ENCODE assay signal across 9 mouse cellular contexts in the genomic region with DNA sequence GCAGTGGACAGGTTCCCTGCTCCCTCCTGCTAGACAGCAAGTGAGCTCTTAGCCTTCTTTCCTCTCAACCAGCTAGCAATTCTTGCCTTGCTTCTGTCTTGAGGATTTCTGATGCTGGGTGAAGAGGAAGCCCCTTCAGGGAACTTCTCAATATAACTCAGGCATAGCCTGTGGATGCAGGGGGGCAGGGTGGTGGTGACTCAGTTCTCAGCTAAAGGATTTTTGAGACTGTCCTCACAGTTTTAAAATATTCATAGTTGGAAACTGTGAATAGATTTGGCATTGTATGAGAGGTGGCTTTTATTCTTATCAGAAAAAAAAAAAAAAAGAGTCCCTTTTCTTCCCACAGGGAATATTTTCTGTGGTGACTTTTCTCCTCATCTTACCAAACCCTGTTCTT. TPM values are rescaled to one million over a fixed set of nuclear protein-coding genes. Genes with fewer than 3 reads are reported as not detected.
A peak's percentile ranks its signal among the peaks of the same experiment; 100 is the strongest.
DNase-seq lines count a peak whose midpoint lies in the region; ATAC-seq and TF ChIP-seq lines count a peak whose summit lies in the region.
"Had no signal": no experiment of that assay in that cellular context is flagged by ENCODE, and none has a peak within 500 bp of the region (broad histone marks: within the 10 kb centered on the region; RNA-seq: fewer than 3 reads in every experiment).

No protein-coding gene starts in this region.

- peak overlapping the region; percentile 87 for H3K4me2 ChIP-seq in heart, embryonic 13.5 days
- H3K4me2 ChIP-seq in liver, embryonic 11.5 days: peak overlapping the region; percentile 85

- no peak for ATAC-seq in heart, embryonic 13.5 days (ENCODE audit: extremely low read depth, insufficient number of reproducible peaks, low FRiP score, low TSS enrichment)
- no peak for ATAC-seq in liver, embryonic 11.5 days (replicated peaks; ENCODE audit: low FRiP score)
- no peak for ATAC-seq in megakaryocyte progenitor cell, adult 5-6 weeks (replicated peaks; ENCODE audit: poor library complexity)

- no peak overlapping the region for H3K27ac ChIP-seq in heart, embryonic 13.5 days (replicated peaks)
- H3K27ac ChIP-seq in testis, adult 2 months (ENCODE audit: control insufficient read depth, insufficient read depth, low read depth, low read length): peak overlapping the region; percentile 64; the same call in 1 of the 2 replicates
- H3K27ac ChIP-seq in liver, embryonic 11.5 days (ENCODE audit: low read depth, low read length): no peak overlapping the region

- H3K9me3 ChIP-seq in heart, embryonic 13.5 days: no peaks in the 10 kb centered on the region
- no peaks in the 10 kb centered on the region for H3K9me3 ChIP-seq in liver, embryonic 11.5 days (ENCODE audit: control insufficient read depth, low read length)

- TF ChIP-seq CTCF in testis, adult 2 months (IDR thresholded peaks at IDR 0.05; ENCODE audit: control insufficient read depth, insufficient read depth, insufficient replicate concordance, low read depth, low read length): no peak

- intact Hi-C loops in heart, postnatal 25 days (cut with DNase I): loop anchor here (5.0 kb wide), 1 partner anchor 362 kb away; a partner anchor contains a TSS

- H3K9ac ChIP-seq in heart, embryonic 13.5 days: peak overlapping the region; percentile 69
- peak overlapping the region; percentile 47 for H3K9ac ChIP-seq in liver, embryonic 11.5 days (ENCODE audit: low read depth, low read length)

- peaks cover 54% of the 10 kb centered on the region for H3K36me3 ChIP-seq in heart, embryonic 13.5 days
- peaks cover 1% of the 10 kb centered on the region; the same call in 1 of the 2 replicates for H3K36me3 ChIP-seq in testis, adult 2 months (ENCODE audit: control insufficient read depth, insufficient read depth, low read length)
- peaks cover 31% of the 10 kb centered on the region for H3K36me3 ChIP-seq in liver, embryonic 11.5 days (ENCODE audit: control insufficient read depth, insufficient read depth, low read length)

- DNase-seq in heart, postnatal 25 days (ENCODE audit: low spot score): no peak
- DNase-seq in testis, postnatal 10 days (ENCODE audit: low spot score): no peak
- no peak for DNase-seq in liver, embryonic 11.5 days (ENCODE audit: low spot score)
- no peak for DNase-seq in urinary bladder, adult 18-20 months (ENCODE audit: low spot score in 2 of 2)
- DNase-seq in retina, postnatal 1 day: no peak
- DNase-seq: thymus, adult 18-20 months had no signal

- peaks cover 42% of the 10 kb centered on the region for H3K4me1 ChIP-seq in heart, embryonic 13.5 days
- peaks cover 9% of the 10 kb centered on the region for H3K4me1 ChIP-seq in testis, adult 2 months (ENCODE audit: control insufficient read depth, insufficient read depth, low read length)
- peaks cover 30% of the 10 kb centered on the region for H3K4me1 ChIP-seq in liver, embryonic 11.5 days (replicated peaks; ENCODE audit: control insufficient read depth, insufficient read depth, low read length)

- no peak for TF ChIP-seq POLR2A in testis, adult 2 months (IDR thresholded peaks at IDR 0.05; ENCODE audit: control insufficient read depth, low read depth, low read length)

- no peaks in the 10 kb centered on the region for H3K27me3 ChIP-seq in heart, embryonic 13.5 days (replicated peaks)
- no peaks in the 10 kb centered on the region for H3K27me3 ChIP-seq in testis, adult 2 months (ENCODE audit: control insufficient read depth, insufficient read depth, low read length)
- no peaks in the 10 kb centered on the region for H3K27me3 ChIP-seq in liver, embryonic 11.5 days (replicated peaks; ENCODE audit: control insufficient read depth, insufficient read depth, low read length)

- peak overlapping the region; percentile 6; the same call in 1 of the 2 replicates for H3K4me3 ChIP-seq in heart, embryonic 13.5 days
- H3K4me3 ChIP-seq in testis, adult 2 months (ENCODE audit: control insufficient read depth, low read depth, low read length): no peak overlapping the region
- peak overlapping the region; percentile 74; the same call in 1 of the 2 replicates for H3K4me3 ChIP-seq in liver, embryonic 11.5 days (ENCODE audit: low read depth, low read length)

RNA-seq across cellular contexts. Expression of a gene that starts 2.1 kb away (rescaled TPM):
- polyA plus RNA-seq in heart, embryonic 13.5 days (2015; fragmentation: Nextera tagmentation; extraction: Ambion mirVana): 5.1 and 6.3 TPM in 2 replicates
- total RNA-seq in heart, postnatal 25 days (2021): 10 to 100 TPM; 31.6 to 36.3 TPM
- 42.7 and 43.3 TPM in 2 replicates for polyA plus RNA-seq in testis, adult 2 months (2012; rRNA removed)
- 10.1 and 11.2 TPM in 2 replicates for polyA plus RNA-seq in liver, embryonic 11.5 days (2014; fragmentation: Nextera tagmentation; extraction: Ambion mirVana)
- total RNA-seq in megakaryocyte progenitor cell, adult 5-6 weeks (2015): 14.9 and 18.2 TPM in 2 replicates
- total RNA-seq in megakaryocyte progenitor cell, adult 5-6 weeks (2017): 25.3 and 26.1 TPM in 2 replicates

RNA-seq across cellular contexts. Expression of a gene that starts 45.8 kb away (rescaled TPM):
- 31.1 and 31.6 TPM in 2 replicates for polyA plus RNA-seq in heart, embryonic 13.5 days (2015; fragmentation: Nextera tagmentation; extraction: Ambion mirVana)
- 10 to 100 TPM; 10.0 to 11.3 TPM for total RNA-seq in heart, postnatal 25 days (2021)
- polyA plus RNA-seq in testis, adult 2 months (2012; rRNA removed): 17.5 and 19.1 TPM in 2 replicates
- 102 and 103 TPM in 2 replicates for polyA plus RNA-seq in liver, embryonic 11.5 days (2014; fragmentation: Nextera tagmentation; extraction: Ambion mirVana)
- 34.4 and 35.0 TPM in 2 replicates for total RNA-seq in megakaryocyte progenitor cell, adult 5-6 weeks (2015)
- 105 and 132 TPM in 2 replicates for total RNA-seq in megakaryocyte progenitor cell, adult 5-6 weeks (2017)
